Mouse (Mus musculus): Measurements from ENCODE around the gene Hnf1a.

The Hnf1a gene

DNA sequence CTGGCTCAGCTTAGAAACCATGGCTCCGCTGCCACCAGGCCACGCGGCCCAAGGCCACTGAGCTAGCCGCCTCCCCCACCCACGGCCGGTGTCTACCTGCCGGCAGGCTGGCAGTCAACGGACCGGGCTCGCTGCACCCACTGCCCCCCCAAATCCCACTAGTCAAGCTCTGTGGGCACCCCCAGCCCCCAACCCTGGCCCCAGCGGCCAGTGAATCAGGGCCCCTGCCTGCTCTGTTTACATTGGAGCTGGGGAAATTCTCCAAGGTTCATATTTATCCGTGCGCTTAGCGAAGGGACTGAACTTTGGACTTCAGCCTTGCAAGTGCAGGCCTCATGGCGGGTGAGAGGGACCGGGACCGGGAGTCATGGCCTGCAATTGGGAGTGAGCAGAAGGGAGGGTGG, at the start of gene Hnf1a:
Hnf1a (minus strand) TSS at position 271 of the 404 bp plus-strand sequence.
- DNase-seq (ENCODE audit: low read depth, low spot score): no peak

DNA sequence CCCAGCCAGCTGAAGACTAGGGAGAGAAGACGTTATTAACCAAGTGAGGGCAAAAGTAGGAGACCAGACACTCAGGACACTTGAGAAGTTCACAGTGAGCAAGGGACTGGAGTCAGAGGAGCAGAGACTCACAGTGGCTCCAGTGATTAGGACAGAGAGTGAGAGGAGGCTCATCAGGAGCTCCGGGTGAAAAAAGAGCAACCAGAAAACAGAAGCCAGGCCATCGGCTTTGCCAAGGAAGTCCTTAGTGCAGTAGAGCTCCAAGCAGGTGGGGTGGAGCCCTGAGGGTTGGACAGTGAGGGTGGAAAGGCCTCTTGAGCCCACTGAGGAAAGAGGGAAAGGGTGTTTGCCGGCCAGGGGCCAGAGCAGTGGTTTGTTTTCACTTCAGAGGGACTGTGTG, 47.9 kb upstream of the Hnf1a start:
- DNase-seq (ENCODE audit: low read depth, low spot score): no peak

DNA sequence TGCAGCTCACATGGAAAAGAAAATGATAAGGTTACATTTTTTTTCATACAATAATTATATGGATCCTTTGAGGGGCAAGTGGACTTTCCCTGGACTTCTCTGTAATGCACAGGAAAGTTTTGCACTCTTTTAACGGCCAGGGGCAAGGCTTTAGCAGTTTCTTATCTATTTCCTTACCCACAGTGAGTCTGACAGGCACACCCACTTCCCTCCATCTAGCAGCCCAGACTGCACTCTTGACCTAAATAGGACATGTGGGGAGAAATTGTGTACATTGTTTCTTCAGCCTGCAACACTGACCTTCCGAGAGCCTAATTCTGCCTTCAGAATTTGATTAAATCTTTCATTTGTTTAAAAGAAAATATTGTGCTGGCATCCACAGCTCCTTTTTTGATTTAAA, 47.4 kb upstream of the Hnf1a start:
- peak; percentile 23 for DNase-seq (ENCODE audit: low read depth, low spot score)

DNA sequence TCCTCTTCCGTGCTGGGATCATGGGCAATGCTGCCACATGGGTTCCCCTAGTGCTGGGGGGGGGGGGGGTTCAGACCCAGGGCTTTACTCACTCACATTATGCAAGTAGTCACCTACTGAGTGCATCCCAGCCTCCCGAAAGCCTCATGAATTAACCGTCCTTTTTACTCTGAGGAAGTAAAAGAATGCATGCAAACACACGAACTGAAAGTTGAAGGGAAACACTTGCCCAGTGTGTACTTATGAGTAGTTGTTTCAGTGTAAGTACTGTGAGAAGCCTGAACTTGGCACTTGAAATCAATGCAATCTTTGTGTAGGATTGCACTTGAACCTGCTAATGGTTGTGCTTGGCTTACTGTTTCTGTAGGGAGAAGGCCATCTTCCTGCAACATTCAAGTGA, 44.2 kb upstream of the Hnf1a start:
- no peak for DNase-seq (ENCODE audit: low read depth, low spot score)

DNA sequence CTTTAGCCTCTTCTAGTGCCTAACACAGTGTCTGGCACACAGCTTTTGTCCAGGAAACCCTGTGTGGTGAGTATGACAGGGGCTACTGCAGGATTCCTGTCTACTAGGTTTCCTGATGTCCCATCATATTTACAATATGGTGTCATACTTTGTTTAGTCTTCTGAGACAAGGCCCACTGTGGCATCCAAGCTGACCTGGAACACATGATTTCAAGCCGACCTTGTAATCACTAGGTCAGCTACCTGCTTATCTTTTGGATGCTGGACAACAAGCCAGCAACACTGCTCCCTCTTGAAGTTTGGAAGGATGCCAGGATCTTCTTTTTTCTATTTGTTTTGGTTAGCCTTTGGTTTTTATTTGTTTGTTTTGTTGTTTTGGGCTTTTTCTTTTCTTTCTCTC, 43.7 kb upstream of the Hnf1a start:
- no peak for DNase-seq (ENCODE audit: low read depth, low spot score)

DNA sequence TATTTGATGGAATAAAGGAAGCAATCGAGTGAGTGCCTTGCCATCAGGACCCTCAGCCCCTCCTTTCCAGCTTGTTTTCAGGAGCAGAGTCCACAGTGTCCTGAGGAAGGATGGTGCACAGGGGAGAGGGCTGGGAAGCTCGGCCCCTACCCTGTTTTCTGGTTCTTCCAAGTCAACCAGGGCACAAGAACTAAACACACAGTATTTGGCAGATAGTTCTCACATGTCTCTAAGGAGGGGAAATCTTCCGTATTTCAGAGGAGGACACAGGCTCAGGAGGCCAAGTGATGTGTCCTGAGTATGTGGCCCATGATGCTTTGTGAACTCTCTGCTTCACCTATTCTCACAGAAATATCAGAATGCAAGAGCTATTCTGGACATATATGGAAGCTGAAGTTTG, 42.5 kb upstream of the Hnf1a start:
- DNase-seq (ENCODE audit: low read depth, low spot score): no peak

DNA sequence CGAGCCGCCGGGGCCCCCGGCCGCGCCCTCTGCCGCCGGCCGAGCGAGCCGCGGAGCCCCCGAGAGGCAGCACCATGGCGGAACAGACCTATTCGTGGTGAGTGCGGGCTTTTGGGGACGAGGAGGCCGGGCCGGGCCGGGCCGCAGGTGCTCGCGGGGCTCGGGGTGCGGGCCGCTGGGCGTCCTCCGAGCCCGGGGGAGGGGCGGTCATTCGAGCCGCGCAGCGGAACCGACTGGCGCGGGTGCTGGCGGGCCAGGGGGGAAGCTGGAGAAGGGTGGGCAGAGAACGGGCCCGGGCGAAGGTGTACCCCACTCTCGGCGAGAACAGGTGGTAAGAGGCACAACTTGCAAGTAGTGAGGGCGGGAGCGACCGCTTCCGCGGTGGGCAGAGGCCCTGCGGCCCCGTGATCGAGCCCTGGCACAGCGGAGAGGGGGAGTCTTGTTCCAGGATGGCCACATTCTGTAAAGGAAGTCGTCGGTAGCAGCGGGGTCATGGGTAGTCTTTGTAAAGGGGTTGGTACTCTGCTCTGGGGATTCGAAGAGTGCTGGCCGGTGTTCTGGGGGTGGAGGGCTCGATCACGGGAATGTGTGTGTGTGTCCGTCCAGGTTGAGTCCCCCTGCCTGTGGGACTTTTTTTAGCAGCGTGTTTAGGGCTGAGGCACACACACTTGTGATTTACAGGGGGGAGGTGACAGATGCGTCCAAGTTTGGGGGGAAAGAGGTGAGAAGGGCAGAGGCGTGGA, 40.8 kb upstream of the Hnf1a start:
- DNase-seq (ENCODE audit: low read depth, low spot score): peak; percentile 61

DNA sequence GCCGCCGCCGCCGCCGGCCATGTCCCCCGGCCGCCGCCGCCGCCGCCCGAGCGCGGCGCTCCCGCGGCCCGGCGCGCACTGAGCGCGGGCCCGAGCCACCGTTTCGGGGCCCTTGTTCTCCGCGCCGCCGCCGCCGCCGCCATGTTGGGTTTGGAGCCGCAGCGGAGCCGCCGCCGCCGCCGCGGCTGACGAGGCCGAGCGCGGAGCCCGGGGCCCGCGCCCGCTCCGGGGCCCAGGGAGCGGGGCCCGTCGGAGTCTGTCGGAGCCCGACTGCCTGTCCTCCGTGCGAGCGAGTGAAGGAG, 40.3 kb upstream of the Hnf1a start:
- DNase-seq (ENCODE audit: low read depth, low spot score): no peak

DNA sequence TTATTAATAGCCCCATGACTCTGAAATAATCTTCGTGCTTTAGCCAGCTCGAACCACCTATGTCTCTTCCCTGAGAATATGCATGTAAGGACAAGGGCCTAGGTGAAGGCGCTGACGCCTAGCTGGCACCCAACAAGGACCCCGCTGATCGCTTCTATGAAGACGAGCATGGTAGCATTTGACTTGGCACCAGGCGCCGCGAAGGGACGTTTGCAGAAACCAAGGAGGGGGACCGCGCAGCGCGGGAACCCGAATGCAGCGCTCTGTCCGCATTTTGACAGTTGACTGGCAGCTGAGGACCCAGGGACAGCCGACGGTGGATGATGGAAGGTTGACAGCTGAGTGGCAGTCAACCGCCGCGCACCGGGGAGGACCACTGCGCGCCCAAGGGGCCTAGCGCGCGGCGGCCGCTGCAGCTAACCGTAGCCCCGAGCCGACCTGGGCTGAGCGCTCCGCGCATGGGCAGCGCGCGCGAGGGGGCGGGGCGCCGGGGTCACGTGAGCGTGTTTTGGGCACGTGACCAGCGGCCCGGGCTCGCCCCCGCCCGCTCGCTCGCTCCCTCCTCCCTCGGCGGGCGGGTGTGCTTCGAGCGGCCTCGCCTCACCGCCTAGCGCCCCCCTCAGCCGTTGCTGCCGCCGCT, 39.8 kb upstream of the Hnf1a start, which contains the start of gene Sppl3:
Sppl3 (plus strand) TSS at position 561 of the 640 bp plus-strand sequence.
- DNase-seq (ENCODE audit: low read depth, low spot score): peak; percentile 97

DNA sequence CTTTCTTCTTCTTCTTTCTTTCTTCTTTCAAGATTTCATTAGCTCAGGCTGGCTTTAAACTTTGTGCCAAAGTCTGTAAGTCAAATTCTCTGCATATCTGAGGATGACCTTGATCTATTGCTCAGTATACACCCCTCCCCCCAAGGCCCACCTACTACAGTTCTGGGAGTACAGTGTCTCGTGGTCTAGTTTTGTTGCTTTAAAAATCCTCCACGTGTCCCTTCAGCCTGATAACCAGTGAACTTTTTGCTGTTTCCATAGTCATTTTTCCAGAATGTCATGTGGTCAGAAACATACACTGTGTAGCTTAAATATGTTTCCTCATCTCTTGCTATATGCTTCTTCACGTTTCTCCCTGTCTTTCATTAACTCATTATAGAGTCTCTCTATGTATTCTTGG, 39.1 kb upstream of the Hnf1a start:
- no peak for DNase-seq (ENCODE audit: low read depth, low spot score)

DNA sequence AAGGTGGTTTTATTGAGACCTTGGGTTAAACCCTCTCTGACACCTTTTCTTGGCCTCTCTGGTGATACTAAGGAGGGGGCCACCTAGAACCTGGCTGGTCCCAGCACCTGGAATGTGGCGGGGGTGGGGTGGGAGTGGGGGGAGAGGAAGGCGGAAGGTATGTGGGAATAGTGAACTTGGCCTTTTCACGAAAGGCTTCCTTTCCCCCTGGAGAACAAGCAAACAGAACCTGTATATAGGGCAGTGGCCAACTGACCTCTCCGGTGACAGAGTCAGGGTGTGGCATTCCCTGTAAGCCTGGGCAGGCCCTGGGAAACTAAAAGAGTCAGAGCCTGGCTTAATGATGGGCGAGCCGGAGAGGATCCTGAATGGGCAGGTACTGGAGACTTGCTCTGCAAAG, 38.2 kb upstream of the Hnf1a start:
- no peak for DNase-seq (ENCODE audit: low read depth, low spot score)

DNA sequence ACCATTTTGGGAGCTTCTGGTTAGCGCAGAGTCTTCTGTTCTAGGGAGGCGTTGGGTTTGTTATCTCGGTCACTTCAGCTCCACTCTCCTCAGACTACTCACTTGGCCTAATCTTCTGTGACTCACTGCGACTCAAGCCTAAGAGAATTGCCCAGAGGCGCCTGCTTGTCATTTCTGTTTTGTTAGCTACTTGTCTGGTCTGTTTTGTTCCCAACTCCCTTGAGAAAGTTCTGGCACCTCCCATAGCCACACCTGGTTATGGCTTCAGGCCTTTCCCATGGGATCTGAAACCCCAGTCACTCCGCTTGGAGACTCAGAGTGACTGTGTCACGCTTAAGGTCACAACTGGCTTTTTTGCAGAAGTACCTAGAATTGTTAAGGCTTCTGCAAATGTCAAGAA, 37.4 kb upstream of the Hnf1a start:
- DNase-seq (ENCODE audit: low read depth, low spot score): no peak

DNA sequence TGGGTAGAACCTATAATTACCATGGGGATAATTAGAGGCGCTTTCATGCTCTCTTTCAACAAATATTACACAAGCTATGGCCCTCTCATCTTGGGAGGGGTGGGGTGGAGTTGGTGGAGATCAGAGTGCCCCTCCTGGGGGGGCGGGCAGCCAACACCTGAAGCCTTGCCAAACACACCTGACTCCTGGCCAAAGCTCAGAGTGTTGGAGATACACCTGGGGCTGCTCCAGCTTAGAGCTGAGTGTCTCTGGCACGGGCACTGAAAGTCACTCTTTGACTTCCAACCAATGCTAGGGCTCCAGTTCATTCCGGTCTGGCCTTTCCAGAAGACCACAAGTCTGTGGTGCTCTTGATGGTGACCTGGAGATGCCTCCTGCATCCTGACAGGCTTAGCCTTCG, 36.9 kb upstream of the Hnf1a start:
- no peak for DNase-seq (ENCODE audit: low read depth, low spot score)

DNA sequence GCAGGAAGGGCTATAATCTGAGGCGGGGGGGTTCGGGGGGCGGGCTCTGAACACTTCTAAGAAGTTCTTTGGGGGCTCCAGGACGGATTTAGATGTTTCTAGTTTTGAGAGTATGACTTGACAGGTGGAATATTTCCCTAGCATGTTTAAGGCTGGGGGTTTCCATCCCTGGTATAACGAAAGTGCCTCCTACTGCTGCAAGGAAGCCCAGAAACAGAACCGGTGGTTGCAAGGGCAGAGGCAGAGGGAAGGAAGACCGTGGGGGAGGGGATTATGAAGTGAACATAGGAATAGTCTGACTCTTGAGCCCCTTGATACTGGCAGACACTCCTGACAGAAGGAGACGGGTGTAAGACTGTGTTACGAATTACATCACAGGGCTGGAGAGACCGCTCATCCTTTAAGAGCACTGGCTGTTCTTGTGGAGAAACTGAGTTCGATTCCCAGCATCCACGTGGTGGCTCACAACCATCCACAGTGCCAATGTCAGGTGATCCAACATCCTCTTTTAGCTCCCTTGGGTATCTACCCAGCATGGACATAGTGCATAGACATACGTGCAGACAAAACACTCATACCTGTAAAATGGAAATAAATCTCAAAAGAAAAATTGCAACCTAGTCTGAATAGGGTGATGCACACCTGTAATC, 32.5 kb upstream of the Hnf1a start:
- DNase-seq (ENCODE audit: low read depth, low spot score): no peak

DNA sequence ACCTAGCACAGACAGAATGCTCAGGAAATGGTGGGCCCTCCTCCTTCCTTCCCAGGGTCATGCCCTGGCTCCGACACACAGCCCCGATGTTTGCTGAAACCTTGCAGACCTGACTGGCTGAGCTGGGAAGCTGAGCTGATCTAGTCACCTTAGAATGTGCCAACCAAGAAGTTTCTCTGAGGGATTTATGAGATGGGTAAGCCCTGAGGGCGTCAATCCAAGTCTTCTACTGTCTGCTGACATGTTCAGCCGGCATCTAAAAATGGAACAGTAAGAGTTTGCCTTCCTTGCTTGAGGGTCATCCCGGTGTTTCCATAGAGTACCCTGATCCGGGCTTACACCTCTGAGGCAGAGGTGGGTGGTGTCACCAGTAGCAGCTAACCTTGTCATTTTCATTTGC, 31.9 kb upstream of the Hnf1a start:
- no peak for DNase-seq (ENCODE audit: low read depth, low spot score)

DNA sequence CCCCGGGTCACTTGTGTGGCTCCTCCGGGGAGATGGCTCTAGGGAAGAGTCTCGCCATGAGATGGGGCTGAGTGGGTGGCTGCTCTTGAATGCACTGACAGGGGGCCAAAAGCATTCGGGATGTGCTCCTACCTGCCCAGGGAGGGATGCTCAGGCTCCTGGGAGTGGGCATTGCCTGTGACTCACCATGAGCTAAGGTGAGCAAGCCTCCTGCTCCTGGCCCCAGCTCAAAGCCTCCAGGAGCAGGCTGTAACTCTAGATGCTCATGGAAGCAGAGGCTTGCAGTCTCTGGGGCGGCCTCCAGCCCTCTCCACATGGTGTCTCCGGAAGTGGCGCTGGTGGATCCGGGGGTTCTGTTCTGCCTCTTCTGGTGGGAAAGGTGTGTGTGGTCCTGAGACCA, 30.6 kb upstream of the Hnf1a start:
- no peak for DNase-seq (ENCODE audit: low read depth, low spot score)

DNA sequence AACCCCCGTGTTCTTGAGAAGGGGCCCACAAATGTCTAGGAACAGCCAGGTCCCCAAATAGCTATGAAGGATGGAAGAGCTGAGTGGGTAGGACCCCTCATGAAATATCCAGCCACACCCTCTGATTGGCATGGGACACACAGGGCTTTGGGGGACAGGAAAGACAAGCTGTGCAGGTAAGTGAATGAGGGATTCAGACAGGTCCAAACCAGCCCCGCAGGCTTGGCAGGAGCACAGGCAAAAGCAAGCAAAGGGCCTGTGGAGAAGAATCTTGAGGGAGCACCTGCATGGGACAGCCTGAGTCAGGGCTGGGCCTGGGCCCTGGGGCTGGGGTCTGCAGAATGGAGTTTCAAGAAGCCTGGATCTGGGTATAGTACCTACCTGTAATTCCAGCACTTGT, 29.6 kb upstream of the Hnf1a start:
- no peak for DNase-seq (ENCODE audit: low read depth, low spot score)

DNA sequence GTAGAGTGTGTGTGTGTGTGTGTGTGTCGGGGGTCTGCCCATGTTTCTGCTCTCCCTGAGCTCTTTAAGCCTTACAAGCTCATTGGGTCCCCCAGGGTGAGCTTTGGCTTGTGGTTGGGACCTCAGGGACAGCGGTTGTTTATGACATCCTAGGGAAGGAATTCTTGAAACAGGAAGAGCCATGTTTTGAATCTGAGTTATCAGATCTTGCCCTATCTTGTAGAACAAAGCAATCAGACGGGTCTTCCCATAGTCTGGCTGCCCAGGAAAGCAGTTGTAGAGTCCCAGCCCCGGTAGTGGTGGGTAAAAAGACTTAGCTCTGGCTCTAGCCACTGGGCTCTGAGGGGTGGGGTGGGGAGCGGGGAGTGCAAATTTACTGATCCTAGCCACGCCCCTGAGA, 26.4 kb upstream of the Hnf1a start:
- DNase-seq (ENCODE audit: low read depth, low spot score): no peak

DNA sequence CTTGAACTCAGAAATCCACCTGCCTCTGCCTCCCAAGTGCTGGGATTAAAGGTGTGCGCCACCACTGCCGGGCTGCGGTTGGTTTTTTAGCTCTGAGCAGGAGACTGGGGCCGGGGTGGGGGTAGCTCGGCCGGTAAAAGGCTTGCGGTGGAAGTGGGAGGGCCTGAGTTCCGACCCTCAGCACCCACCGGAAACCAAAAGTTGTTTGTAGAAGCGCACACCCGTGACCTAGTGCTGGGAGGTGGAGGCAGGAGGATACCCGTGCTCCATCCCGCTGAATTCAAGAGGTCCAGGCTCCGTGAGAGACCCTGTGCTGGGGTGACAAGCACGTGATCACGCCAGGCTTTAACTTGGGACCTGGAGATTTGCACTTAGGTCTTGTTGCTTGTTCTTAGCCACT, 25.6 kb upstream of the Hnf1a start:
- peak; percentile 27 for DNase-seq (ENCODE audit: low read depth, low spot score)

DNA sequence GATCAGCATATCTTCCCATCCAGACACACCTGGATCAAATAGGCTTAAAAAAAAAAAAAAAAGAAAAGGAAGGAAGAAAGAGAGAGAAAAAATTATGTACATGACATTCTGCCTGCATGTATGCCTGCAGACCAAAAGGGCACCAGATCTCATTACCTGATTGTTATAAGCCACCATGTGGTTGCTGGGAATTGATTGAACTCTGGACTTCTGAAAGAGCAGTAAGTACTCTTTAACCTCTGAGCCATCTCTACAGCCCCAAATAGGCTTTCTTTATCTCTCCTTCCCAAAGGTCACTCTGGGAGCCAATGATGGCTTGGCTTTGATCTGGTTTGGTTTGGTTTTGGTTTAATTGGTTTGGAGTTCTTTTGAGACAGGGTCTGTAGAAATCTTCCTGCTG, 14.2 kb upstream of the Hnf1a start:
- DNase-seq (ENCODE audit: low read depth, low spot score): no peak

DNA sequence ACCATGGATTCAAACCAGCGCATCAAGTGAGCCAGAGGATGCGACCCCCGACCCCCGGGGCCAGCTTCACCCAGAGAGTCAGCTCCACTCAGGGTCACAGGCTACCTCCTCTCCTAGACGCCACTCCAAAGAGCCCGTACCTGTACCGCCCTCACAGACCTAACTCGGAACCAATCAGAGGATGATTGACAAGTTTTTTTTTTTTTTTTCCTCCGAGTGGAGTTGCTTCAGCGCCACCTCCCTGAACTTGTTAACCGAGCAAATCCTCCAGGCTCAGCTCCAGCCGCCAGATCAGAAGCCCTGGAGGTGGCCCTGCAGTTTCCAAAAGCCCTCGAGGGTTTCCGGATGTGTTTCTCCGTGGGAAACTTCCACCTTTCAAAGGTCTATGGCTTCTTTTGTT, 11.1 kb upstream of the Hnf1a start:
- DNase-seq (ENCODE audit: low read depth, low spot score): no peak

DNA sequence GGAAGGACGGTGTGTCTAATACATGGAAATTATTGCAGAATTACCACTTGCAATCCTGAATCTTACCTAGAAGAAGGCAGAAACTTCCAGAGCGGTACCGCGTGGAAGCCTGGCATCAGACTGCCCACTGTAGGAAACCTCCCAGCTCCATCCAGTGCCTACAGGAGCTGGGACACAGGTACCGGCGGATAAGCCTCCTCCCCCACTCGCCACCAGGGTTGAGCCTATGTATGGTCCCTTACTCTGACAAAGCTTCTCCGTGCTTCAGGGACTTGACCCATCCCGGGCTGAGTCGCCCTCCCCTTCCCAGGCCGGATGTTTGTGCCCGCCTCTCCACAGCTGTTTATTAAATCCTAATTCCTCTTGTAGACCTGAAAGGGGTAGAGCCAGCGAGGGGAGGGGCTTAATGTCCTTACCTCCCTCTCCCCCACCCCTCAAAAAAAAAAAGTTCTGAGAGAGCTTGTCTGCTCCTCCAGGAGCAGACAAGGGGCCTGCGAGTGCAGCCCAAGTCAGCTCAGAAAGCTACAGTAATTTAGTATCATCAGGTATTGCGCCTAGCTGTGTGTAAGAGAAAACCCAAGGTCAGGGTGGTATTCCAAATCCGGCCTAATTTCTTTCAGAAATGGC, 9.3 kb upstream of the Hnf1a start:
- DNase-seq (ENCODE audit: low read depth, low spot score): peak; percentile 10

Data from CD4-positive, CD25-positive, alpha-beta regulatory T cell, adult 2 months (primary cell).